9 mouse cellular contexts compared by ENCODE assay signal in genomic region chr12:80687788-80688211, GRCm38 (mm10). TPM values are rescaled to one million over a fixed set of nuclear protein-coding genes. Genes with fewer than 3 reads are reported as not detected.
A peak's percentile ranks its signal among the peaks of the same experiment; 100 is the strongest.
DNase-seq lines count a peak whose midpoint lies in the region; ATAC-seq lines count a peak whose summit lies in the region.
"Had no signal": no experiment of that assay in that cellular context is flagged by ENCODE, and none has a peak within 500 bp of the region (broad histone marks: within the 10 kb centered on the region; RNA-seq: fewer than 3 reads in every experiment).

No protein-coding gene starts in this region.

- H3K27me3 ChIP-seq in kidney, embryonic 15.5 days, result peaks cover 26% of the 10 kb centered on the region
- H3K27me3 ChIP-seq in splenic B cell, adult 2 months (ENCODE audit: control insufficient read depth, insufficient read depth, low read length, poor library complexity, severe bottlenecking), result peaks cover 4% of the 10 kb centered on the region; the same call in 1 of the 2 replicates

- no peak overlapping the region for H3K9ac ChIP-seq in kidney, embryonic 15.5 days
- H3K9ac ChIP-seq: neural tube, embryonic 13.5 days had no signal

- peaks cover 18% of the 10 kb centered on the region for H3K4me1 ChIP-seq in kidney, embryonic 15.5 days

- H3K27ac ChIP-seq in kidney, embryonic 15.5 days, result no peak overlapping the region
- H3K27ac ChIP-seq: neural tube, embryonic 13.5 days had no signal

- no peaks in the 10 kb centered on the region for H3K9me3 ChIP-seq in kidney, embryonic 15.5 days (replicated peaks)
- H3K9me3 ChIP-seq: neural tube, embryonic 13.5 days had no signal

- no peak overlapping the region for H3K4me3 ChIP-seq in kidney, embryonic 15.5 days (replicated peaks)
- H3K4me3 ChIP-seq: neural tube, embryonic 13.5 days had no signal

- H3K4me2 ChIP-seq in kidney, embryonic 15.5 days, result no peak overlapping the region
- H3K4me2 ChIP-seq: neural tube, embryonic 13.5 days had no signal

- no peaks in the 10 kb centered on the region for H3K36me3 ChIP-seq in kidney, embryonic 15.5 days
- H3K36me3 ChIP-seq in splenic B cell, adult 2 months (ENCODE audit: control insufficient read depth, insufficient read depth, low read length, poor library complexity, severe bottlenecking), result no peaks in the 10 kb centered on the region
- H3K36me3 ChIP-seq: neural tube, embryonic 13.5 days had no signal

- peak; percentile 22 for DNase-seq in kidney, adult 18-20 months
- peak; percentile 75 for DNase-seq in Muller cell, postnatal 12 days (ENCODE audit: inconsistent ontology term)
- DNase-seq in brain, embryonic 18.5 days (ENCODE audit: low read depth, low spot score), result peak; percentile 36
- DNase-seq in heart, postnatal 14 days, result peak; percentile 31 to 51
- peak; percentile 49 for DNase-seq in splenic B cell, adult 2 months (ENCODE audit: low read depth, low spot score)
- no peak for DNase-seq in spleen, postnatal 14 days (ENCODE audit: low spot score in 2 of 2)
- DNase-seq in frontal cortex, postnatal 14 days (ENCODE audit: low spot score in 2 of 2), result no peak

- WGBS in kidney, embryonic 15.5 days, result 73% methylated on average over 10 of the region's 10 CpGs

- intact Hi-C loops in heart, postnatal 14 days (cut with DNase I), result no loop called here

- ATAC-seq in kidney, embryonic 15.5 days (replicated peaks; ENCODE audit: low FRiP score), result no peak

RNA-seq across cellular contexts. Expression of gene Plekhd1, which starts 4.6 kb away (rescaled TPM):
- 1.8 and 2.0 TPM in 2 replicates for polyA plus RNA-seq in kidney, embryonic 15.5 days (2015; fragmentation: Nextera tagmentation; extraction: Ambion mirVana)
- total RNA-seq in heart, postnatal 14 days (2021), result under 1 TPM; 0.24 to 0.48 TPM

RNA-seq across cellular contexts. Expression of gene Erh, which starts 43.7 kb away (rescaled TPM):
- polyA plus RNA-seq in kidney, embryonic 15.5 days (2015; fragmentation: Nextera tagmentation; extraction: Ambion mirVana), result 312 and 331 TPM in 2 replicates
- total RNA-seq in heart, postnatal 14 days (2021), result 10 to 100 TPM; 24.8 to 28.6 TPM

RNA-seq across cellular contexts. Expression of gene Slc39a9, which starts 44.1 kb away (rescaled TPM):
- polyA plus RNA-seq in kidney, embryonic 15.5 days (2015; fragmentation: Nextera tagmentation; extraction: Ambion mirVana), result 28.7 and 29.0 TPM in 2 replicates
- 10 to 100 TPM; 20.1 to 22.6 TPM for total RNA-seq in heart, postnatal 14 days (2021)

Comparison
In these comparisons a context has a peak if more than half of its experiments do, and no peak if none do; other contexts are left out.
1. DNase-seq: peak in kidney, adult 18-20 months (single experiment), Muller cell, postnatal 12 days (single experiment), brain, embryonic 18.5 days (single experiment), heart, postnatal 14 days (2 of 2) and splenic B cell, adult 2 months (single experiment); none in spleen, postnatal 14 days (0 of 2) and frontal cortex, postnatal 14 days (0 of 2).